Mouse (Mus musculus): ENCODE results near the gene Thy1.

- no peak for TF ChIP-seq CTCF (conservative IDR thresholded peaks at IDR 0.05; ENCODE audit: low read length)
- no peak for TF ChIP-seq NANOG (IDR thresholded peaks at IDR 0.05; ENCODE audit: borderline replicate concordance, low read length)
Measured at GRCm38 (mm10) chr9:44043708-44044425, 683 bp downstream of the Thy1 start.
